Mouse (Mus musculus): ENCODE measurements around the gene Fance.

Gene Fance

DNA sequence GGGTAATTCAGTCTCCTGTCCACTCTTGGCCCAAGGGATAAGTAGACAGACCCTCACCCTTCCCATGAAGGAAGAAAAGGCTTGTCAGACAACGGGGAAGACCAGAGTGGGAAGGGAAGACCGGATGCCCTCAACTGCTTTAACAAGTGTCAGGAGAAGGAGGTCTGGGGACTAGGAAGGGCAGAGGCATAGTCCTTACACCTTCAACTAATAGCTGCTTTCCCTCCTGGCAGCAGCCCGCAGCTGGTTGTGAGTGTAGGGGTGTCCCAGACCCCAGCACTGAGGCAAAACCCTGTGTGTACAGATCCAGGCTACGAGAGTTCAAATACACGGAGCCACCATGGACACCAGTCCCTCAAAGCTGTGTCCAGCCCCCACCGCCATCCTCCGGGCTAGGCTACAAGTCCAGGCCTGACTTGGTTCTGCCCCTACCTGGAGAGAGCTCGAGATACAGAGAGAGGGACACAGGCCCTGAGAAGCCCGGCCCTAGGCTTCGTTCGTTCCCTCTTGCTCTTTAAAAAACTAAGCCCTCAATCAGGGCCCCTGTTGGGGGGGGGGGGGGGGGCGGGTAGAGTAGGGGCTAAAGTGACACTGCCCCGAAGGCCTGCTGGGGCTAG lies 36.1 kb downstream of the Fance start:
- DNase-seq (ENCODE audit: low read depth, low spot score) = no peak

DNA sequence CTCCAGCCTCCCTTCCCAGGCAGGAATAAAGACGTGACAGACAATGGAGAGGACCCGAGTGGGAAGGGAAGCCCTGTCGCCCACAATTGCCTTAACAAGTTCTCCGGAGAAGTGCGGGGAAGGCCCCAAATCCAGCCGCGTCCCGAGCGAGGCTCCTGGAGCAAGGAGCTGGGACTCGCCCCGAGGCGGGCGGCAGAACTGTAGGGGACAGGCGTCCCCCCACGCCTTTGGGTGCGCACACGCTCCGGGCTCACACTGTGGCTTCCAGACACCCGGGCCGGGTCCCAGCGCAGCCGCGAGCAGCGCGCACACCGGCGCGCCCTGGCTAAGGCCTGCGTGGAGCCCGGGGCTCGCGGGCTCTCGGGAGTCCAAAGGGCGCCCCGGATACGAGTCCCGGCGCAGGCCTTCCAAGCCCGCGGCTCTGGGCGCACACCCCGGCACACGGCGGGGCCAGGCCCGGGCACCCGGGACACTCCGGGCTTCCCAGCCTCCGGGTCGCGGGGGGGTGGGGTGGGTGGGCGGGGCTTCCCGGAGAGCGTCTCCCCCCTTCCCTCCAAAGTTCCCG lies 36.7 kb downstream of the Fance start:
- DNase-seq (ENCODE audit: low read depth, low spot score) = peak; percentile 72

DNA sequence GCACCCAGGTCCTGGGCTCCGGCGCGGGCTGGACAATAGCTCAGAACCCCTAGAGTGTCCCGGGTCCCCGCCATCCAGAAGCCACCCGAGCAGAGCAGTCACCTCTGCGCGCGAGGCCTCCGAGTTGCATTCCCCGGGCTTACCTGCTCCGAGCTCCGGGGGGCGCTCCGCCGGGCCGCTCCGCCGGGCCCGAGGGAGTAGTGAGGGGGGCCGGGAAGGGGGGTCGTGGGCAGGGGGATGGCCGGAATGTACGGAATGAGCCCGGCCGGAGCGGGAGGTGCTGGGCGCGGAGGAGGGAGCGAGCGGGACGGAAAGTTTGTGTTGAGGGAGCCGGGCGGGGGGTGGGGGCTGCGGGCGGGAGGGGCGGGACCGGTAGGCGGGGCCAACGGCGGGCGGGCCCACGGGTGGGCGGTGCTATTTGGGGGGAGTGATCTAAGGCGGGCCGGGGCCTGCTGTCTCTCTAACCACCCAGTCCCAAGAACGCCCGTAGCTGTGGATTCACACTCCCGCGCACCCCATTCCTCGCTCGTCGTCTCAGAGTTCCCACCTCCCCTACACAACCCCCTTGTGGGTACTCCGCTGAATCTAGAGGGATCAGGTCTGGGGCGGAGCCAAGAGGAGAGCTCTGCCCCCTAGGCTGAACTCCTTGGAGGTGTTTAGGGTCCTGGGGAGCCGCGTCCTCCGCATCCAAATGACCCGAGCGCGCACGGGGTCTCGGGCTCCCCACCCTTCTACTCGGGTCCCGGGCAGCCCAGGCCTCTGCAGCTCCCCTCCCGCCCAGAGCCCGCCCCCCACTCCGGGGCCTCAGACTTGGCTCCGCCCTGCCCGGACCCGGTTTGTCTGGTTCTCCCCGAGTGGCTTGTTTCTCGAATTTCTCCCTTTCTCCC lies 37.4 kb downstream of the Fance start, which contains the start of gene Tead3:
Gene Tead3, minus strand, starts transcription at position 352 of the 887 bp plus-strand sequence.
- peak; percentile 77 for DNase-seq (ENCODE audit: low read depth, low spot score)

DNA sequence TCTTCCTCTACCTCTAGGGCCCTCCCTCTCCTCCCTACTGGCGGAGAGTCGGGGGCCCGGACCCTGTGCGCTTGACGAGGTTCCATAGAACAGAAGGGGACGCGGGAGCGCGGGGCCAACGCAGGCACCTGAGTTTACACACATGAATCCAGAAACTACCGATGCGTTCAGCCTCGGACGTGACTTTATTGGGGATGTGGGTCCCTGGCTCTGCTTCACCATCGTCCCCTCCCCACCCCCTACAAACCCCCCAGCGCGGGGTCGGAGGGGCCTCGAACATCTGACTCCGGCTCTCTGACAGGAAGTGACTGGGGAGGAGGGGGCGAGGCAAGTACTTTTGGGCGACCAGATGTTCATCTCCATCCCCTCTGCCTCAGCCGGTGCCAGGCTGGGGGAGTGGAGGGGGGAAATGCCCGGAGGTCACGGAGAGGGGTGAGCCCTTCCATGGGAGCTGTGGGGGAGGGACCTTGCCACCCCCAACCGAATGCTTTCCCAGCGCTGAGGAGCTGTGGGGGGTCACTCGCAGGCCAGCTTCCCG lies 38.1 kb downstream of the Fance start:
- DNase-seq (ENCODE audit: low read depth, low spot score) = no peak

DNA sequence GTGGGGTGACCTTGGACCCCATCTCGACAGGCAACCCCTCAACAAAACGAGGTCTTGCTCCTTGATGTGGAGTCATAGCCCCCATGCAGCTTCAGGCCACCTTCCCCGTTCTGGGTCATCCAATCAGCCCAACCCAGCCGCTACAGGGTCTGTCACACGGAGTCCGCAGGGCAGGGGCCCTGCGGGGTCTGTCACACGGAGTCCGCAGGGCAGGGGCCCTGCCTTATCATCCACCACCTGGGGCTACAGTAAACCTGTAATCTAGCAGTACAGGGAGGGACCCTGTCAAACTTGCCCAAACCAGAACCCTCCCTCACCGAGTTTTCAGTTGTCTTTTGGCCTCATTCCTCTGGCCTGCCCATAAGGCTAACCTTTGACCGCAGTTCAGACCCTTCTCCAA lies 38.7 kb downstream of the Fance start:
- DNase-seq (ENCODE audit: low read depth, low spot score) = no peak

GRCm38 (mm10) chr17:28355871-28356270 lies 42.6 kb downstream of the Fance start:
- no peak for DNase-seq (ENCODE audit: low read depth, low spot score)

DNA sequence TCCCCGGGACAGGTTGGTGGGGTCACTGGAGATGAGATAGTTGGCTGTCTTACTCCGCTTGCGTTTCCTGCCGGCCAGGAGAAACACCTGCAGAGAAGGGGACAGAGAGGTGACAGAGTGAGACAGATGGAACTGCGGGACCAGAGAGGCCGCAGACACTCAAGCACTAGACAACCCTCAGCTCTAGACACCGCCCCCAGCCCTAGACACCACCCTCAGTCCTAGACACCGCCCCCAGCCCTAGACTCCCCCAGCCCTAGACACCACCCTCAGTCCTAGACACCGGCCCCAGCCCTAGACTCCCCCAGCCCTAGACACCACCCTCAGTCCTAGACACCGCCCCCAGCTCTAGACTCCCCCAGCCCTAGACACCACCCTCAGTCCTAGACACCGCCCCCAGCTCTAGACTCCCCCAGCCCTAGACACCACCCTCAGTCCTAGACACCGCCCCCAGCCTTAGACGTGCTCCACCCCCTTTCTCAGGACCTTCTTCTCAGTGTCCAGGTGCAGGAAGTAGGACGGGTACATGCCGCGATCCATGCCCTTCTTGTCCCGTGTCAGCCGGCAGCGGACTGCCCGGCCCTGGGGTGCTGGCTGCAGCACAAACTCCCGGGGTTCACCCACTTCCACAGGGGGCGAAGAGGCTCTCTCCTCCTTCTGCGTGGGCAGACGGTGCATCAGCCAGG lies 45.4 kb downstream of the Fance start:
- DNase-seq (ENCODE audit: low read depth, low spot score) = peak; percentile 55

DNA sequence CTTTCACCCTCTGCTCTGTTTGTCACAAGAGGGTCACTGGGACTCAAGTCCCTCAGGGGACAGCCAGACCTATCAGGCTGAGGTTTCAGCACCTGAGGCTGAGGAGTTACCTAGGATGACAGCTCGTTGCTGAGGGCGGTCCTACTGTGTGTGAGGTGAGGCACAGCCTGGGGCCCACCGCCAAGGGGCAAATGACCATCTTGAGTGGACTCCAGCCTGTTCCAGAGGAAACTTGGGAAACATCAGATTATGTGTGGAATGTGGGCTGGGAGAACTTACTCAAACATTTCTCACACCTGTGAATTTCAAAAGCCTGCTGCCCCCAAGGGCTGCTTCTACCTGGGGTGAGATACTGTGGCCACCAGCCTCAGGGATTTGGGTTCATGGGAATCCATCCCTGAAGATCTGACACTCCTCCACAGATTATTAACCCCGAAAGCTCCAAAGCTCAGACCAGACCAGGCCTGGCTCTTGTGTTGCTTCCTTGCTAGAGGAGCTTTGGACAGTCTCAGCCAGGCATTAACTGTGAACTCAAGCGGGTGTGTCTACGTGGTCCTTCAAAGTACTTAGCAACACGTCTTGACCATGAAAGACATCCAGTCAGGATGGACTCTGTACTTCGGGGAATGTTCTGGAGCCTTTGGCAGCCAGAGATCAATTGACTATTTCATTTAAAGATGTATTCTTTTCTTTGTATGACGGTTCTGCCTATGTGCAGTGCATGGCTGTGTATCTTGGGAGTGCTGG lies 47.4 kb downstream of the Fance start:
- no peak for DNase-seq (ENCODE audit: low read depth, low spot score)

- DNase-seq (ENCODE audit: low read depth, low spot score) = no peak
Observed at GRCm38 (mm10) chr17:28361921-28362652, 48.8 kb downstream of the Fance start.

- DNase-seq (ENCODE audit: low read depth, low spot score) = peak; percentile 76
Observed at GRCm38 (mm10) chr17:28362653-28363292, 49.5 kb downstream of the Fance start.

- DNase-seq (ENCODE audit: low read depth, low spot score) = no peak
Observed at GRCm38 (mm10) chr17:28363507-28363906, 50.2 kb downstream of the Fance start.

- DNase-seq (ENCODE audit: low read depth, low spot score) = no peak
Observed at GRCm38 (mm10) chr17:28365122-28365521, 51.8 kb downstream of the Fance start, which contains the start of gene Tulp1. Gene Tulp1 (minus strand): TSS chr17:28365222.

DNA sequence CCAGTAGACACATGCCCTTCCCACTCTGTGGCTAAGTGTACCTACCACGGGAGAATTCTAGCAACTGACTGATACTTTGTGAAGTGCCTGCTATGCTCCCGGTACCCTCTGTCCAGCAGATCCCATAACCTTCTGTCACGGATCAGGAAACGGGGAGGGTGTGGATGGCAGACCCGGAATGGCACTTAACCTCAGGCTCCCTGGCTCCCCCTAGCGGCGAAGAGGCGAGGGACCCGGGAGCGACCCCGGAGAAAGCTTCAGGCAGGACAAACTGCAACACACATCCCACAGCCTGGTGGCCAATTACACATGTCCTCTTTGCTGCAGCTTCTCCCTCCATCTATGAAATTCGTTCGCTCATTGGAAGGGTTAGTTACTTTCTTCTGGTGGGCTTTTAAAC lies 55.1 kb downstream of the Fance start:
- peak; percentile 95 for DNase-seq (ENCODE audit: low read depth, low spot score)

DNA sequence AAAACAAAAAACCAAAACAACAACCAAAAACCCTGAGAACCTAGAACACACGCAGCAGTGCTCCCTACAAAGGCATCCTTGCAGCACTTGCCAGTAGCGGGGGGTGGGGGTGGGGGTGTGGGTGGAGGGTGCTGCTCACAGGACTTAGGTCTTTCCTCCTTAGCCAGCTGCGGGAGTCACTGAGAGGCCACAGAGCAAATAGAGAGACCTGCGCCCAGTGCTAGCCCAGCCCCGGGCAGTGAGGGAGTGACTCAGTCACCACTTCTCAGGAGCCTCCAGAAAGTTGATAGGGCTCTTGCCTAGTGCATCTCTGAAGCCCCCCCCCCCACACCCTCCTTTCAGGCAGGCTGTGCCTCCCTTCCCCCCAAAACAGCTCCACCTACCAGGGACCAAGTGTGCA lies 55.7 kb downstream of the Fance start:
- DNase-seq (ENCODE audit: low read depth, low spot score) = no peak

DNA sequence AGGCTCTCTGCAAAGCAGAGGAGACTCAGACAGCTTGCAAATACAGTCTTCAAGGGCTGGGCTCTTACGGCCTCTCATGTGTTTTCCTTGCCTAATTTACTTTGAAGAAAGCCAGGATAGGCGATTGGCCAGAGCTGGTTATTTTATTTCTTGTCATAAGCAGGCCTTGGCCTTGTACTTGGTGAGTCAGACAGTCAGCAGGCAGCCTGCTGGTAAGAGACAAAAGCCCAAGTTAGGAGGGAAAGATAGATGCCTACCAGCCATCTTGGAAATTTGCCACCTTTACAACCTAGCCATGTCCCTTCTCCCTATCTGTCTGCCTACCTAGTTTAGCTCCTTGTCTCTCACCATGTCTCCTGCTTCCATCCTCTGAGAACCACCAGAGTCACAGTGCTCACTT lies 58.0 kb downstream of the Fance start:
- no peak for DNase-seq (ENCODE audit: low read depth, low spot score)

- DNase-seq (ENCODE audit: low read depth, low spot score) = no peak
Observed at GRCm38 (mm10) chr17:28371941-28372340, 58.6 kb downstream of the Fance start.

DNA sequence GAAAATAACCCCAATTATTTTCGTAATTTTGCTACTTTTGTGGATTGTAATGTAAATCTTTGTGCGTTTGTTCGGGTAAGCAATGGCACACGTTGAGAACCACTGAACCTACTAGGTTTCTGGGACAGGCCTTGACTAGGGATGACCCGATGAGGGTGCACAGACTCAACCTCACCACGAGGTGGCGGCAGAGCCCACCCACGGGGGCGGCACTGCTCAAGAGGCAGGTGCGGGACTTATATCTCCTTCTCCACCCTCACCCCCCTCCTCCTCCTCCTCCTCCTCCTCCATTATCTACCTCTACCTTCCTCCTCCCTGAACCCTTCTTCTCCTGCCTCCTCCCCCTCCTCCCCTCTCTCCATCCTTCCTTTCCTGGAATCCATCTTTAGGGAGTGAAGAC lies 60.5 kb downstream of the Fance start:
- peak; percentile 90 for DNase-seq (ENCODE audit: low read depth, low spot score)

DNA sequence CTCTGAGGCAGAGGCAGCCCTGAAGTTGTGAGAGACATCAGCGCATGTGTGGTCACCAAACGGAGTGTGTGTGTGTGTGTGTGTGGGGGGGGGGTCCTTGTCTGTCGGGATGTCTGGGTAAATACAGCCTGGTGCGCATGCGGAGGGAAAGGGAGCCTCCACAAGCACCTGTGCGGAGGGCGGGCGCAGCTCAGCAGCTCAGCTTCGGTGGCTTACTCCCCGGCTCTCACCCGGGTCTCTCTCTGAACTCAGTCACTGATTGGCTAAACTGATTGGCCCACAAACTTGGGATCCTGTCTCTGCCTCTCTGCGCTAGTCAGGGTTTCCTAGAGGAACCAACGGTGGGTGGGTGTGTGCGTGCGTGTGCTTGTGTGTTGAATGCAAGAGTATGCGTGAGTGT lies 61.2 kb downstream of the Fance start:
- no peak for DNase-seq (ENCODE audit: low read depth, low spot score)

DNA sequence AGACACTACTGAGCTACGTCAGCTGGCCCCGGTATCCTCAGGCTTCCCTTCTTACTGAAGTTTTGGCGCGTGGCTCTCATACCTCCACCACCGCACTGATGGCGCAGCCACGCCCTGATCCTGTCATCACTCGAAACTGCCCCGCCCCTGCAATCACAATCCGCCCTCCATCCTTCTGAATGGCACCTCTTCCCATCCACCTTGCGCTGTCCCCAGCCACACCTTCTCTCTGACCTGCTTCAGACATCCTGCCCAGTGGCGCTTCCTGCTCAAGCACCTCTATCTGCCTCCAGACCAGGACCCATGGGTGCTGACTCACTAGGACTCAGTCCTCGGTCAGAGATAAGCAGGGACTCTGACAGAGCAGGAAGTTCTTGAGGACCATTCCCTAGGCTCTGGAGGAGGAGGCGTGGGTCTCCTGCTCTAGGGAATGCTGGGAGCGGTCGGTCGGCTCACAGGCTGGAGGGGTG lies 62.3 kb downstream of the Fance start:
- DNase-seq (ENCODE audit: low read depth, low spot score) = peak; percentile 82

Measured in ZHBTc4 (cell line).